Mouse (Mus musculus) kidney, postnatal 0 days (tissue): ENCODE results near the gene Cfap74. TPM values are rescaled to one million over a fixed set of nuclear protein-coding genes. Genes with fewer than 3 reads are reported as not detected.
A peak's percentile ranks its signal among the peaks of the same experiment; 100 is the strongest.

Experiments used
- ATAC-seq: fragments of 200-750 bp; cut with Nextera tagmentation; replicated peaks from 2 replicates; pipeline ENCODE4 v1.8.0; 2017; ENCODE audit warnings: low read depth, moderate number of reproducible peaks, moderate TSS enrichment, moderate library complexity; ENCODE audit not compliant: low FRiP score
- DNase-seq: peaks from one replicate; pipeline ENCODE4 v3.0.0-alpha.2; 2016; ENCODE audit warnings: low spot score
- H3K27ac ChIP-seq: fragments of 300-500 bp; sonication (generic); 2 replicates; pipeline ENCODE4 v1.5.1; 2014; ENCODE audit warnings: mild to moderate bottlenecking
- H3K27me3 ChIP-seq: fragments of 300-500 bp; sonication (generic); 2 replicates; pipeline ENCODE4 v1.6.1; 2014; ENCODE audit warnings: low read length, mixed read lengths; ENCODE audit not compliant: insufficient read depth
- H3K36me3 ChIP-seq: fragments of 300-500 bp; sonication (generic); 2 replicates; pipeline ENCODE4 v1.6.1; 2014; ENCODE audit warnings: low read length, mixed read lengths; ENCODE audit not compliant: insufficient read depth
- H3K4me1 ChIP-seq: fragments of 300-500 bp; sonication (generic); replicated peaks from 2 replicates; pipeline ENCODE4 v1.6.1; 2014; ENCODE audit warnings: antibody characterized with exemption, low read length, mixed read lengths; ENCODE audit not compliant: insufficient read depth
- H3K4me2 ChIP-seq: fragments of 300-500 bp; sonication (generic); 2 replicates; pipeline ENCODE4 v1.6.1; 2014; ENCODE audit warnings: mild to moderate bottlenecking, low read length, moderate library complexity, mixed read lengths
- H3K4me3 ChIP-seq: fragments of 300-500 bp; sonication (generic); replicated peaks from 2 replicates; pipeline ENCODE4 v1.5.1; 2014; ENCODE audit warnings: low read depth, low read length
- H3K9ac ChIP-seq: fragments of 300-500 bp; sonication (generic); 2 replicates; pipeline ENCODE4 v1.6.1; 2014; ENCODE audit warnings: low read depth, low read length
- H3K9me3 ChIP-seq: fragments of 300-500 bp; sonication (generic); replicated peaks from 2 replicates; pipeline ENCODE4 v1.6.1; 2016; ENCODE audit warnings: low read length, inconsistent platforms, mixed read lengths
- CTCF ChIP-seq: IDR thresholded peaks from 2 replicates; pipeline ENCODE4 v1.5.1; 2016; ENCODE audit warnings: antibody characterized with exemption, low read depth, mild to moderate bottlenecking, moderate library complexity
- WGBS: fragments of 180-500 bp; shearing (Covaris S2); extraction: QIAGEN DNeasy Blood & Tissue Kit; methylation state at CpG from one replicate; pipeline ENCODE4 v1.1.7; 2014; 5-methylcytosine and 5-hydroxymethylcytosine counted together
- polyA plus RNA-seq: library from polyadenylated mRNA; unstranded; fragments of >200 nt; fragmentation: Nextera tagmentation; extraction: Ambion mirVana; gene quantifications from 2 replicates; pipeline ENCODE4 v1.2.1, GENCODE M21; 2015

The Cfap74 gene
- polyA plus RNA-seq, 1 experiment from 2014 or later = 0.62 TPM

DNA sequence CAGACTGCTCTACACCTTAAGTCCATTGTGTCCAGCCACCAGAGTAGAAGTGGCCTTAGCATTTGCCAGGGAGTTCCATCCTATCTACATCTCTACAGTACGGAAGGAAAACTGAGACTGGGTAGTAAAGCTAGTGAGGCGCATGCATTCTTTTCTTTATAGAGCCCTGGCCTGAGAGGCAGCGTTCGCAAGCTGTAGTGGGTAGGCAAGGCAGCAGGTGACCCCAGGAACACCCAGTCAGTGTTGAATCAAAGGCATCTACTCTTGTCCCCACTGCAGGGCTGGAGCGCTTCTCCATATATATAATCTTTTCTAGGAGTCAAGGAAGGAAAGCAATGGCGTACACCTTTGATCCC is 73.1 kb downstream of the Cfap74 start:
- DNase-seq (no peak), ATAC-seq (no peak)
- Histone ChIP-seq H3K27ac (peak overlapping the region; percentile 31; the same call in 1 of the 2 replicates), H3K4me2 (no peak overlapping the region), H3K27me3 (no peaks in the 10 kb centered on the region), H3K9me3 (no peaks in the 10 kb centered on the region), H3K36me3 (no peaks in the 10 kb centered on the region), H3K4me1 (peaks cover 8% of the 10 kb centered on the region; the same call in 1 of the 2 replicates), H3K9ac (no peak overlapping the region; the same call in 1 of the 2 replicates), H3K4me3 (no peak overlapping the region)
- 86% methylated on average over 6 of the region's 6 CpGs for WGBS
- TF ChIP-seq CTCF = no peak

DNA sequence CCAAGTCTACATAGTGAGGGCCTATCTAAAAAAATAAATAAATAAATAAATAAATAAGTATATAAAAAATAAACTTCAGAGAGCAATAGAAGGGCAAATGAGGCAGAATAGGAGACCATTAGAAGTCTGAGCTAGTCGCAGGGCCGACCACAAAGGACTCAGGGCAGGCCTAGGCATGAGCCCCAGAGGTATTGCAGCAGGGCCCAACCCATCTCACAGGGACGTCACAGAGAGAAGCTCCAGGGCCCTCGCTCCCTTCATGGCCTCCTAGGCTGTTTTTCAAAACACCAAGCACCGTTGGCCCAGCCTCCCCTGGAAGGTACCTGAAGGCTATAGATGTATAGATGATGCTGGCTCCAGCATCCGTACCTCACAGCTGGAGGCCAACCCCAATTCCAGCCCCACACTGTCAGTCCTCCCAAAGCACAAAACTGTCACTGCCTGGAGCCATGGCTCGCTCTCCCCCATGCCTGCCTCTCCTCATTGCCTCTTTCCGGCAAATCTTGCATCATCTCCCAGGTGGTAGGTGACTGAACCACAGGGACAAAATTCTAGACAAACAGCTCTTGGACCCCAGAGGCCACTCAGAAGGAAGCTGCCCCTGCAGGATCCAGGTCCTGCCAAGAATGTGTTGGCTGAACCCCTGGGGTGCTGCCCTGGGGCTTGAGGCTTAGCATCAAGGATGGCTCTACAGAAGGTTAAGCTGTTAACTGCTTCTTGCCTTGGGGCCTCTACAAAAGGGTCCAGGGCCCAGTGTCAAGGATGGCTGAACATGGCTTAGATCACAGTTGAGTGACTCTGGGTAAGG is 73.9 kb downstream of the Cfap74 start:
- Histone ChIP-seq H3K36me3 (no peaks in the 10 kb centered on the region), H3K27ac (no peak overlapping the region), H3K4me3 (no peak overlapping the region), H3K27me3 (no peaks in the 10 kb centered on the region), H3K9me3 (no peaks in the 10 kb centered on the region), H3K4me2 (no peak overlapping the region), H3K4me1 (peaks cover 8% of the 10 kb centered on the region; the same call in 1 of the 2 replicates), H3K9ac (no peak overlapping the region)
- DNase-seq (no peak), ATAC-seq (no peak)
- 77% methylated on average over 8 of the region's 8 CpGs for WGBS
- TF ChIP-seq CTCF = no peak

GRCm38 (mm10) chr4:155485521-155485920 is 76.5 kb downstream of the Cfap74 start:
- 74% methylated on average over 3 of the region's 3 CpGs for WGBS
- Histone ChIP-seq H3K4me2 (no peak overlapping the region), H3K9me3 (no peaks in the 10 kb centered on the region), H3K4me1 (peaks cover 25% of the 10 kb centered on the region), H3K27ac (no peak overlapping the region), H3K36me3 (no peaks in the 10 kb centered on the region), H3K27me3 (no peaks in the 10 kb centered on the region), H3K4me3 (no peak overlapping the region), H3K9ac (no peak overlapping the region)
- ATAC-seq (no peak), DNase-seq (no peak)
- TF ChIP-seq CTCF = no peak

GRCm38 (mm10) chr4:155487746-155488145 is 78.8 kb downstream of the Cfap74 start:
- no peak for DNase-seq
- 37% methylated on average over 3 of the region's 3 CpGs for WGBS
- H3K27ac ChIP-seq = peak overlapping the region; percentile 83
- no peaks in the 10 kb centered on the region for H3K36me3 ChIP-seq
- no peak for TF ChIP-seq CTCF
- no peaks in the 10 kb centered on the region for H3K9me3 ChIP-seq
- no peak overlapping the region for H3K4me3 ChIP-seq
- H3K27me3 ChIP-seq = no peaks in the 10 kb centered on the region
- H3K4me2 ChIP-seq = no peak overlapping the region; the same call in 1 of the 2 replicates
- ATAC-seq = no peak
- peaks cover 21% of the 10 kb centered on the region for H3K4me1 ChIP-seq
- H3K9ac ChIP-seq = no peak overlapping the region

GRCm38 (mm10) chr4:155488232-155489025 is 79.4 kb downstream of the Cfap74 start:
- WGBS = 36% methylated on average over 8 of the region's 8 CpGs
- no peak for TF ChIP-seq CTCF
- peaks cover 24% of the 10 kb centered on the region for H3K4me1 ChIP-seq

More at GRCm38 (mm10) chr4:155488232-155489025, 79.4 kb downstream of the Cfap74 start:
- no peak overlapping the region for H3K4me2 ChIP-seq
- H3K4me3 ChIP-seq = no peak overlapping the region
- peak overlapping the region; percentile 83 for H3K27ac ChIP-seq
- DNase-seq (peak; percentile 89), ATAC-seq (peak; percentile 65)
- H3K9ac ChIP-seq = no peak overlapping the region; the same call in 1 of the 2 replicates
- no peaks in the 10 kb centered on the region for H3K9me3 ChIP-seq
- no peaks in the 10 kb centered on the region for H3K27me3 ChIP-seq
- no peaks in the 10 kb centered on the region for H3K36me3 ChIP-seq
